Mouse (Mus musculus) thymus, adult 2 months (tissue): ENCODE data around the gene Mrtfa.

Experiments used
- CTCF ChIP-seq: fragments of 200-500 bp; IDR thresholded peaks from 2 replicates; pipeline ENCODE4 v1.5.1; 2012; ENCODE audit warnings: mild to moderate bottlenecking, control low read depth, low read length, moderate library complexity, borderline replicate concordance; ENCODE audit not compliant: control insufficient read depth, poor library complexity, insufficient read depth; ENCODE audit errors: extremely low read depth
- POLR2A ChIP-seq: fragments of 200-500 bp; IDR thresholded peaks from 2 replicates; pipeline ENCODE4 v1.6.1; 2012; ENCODE audit warnings: mild to moderate bottlenecking, low read length, control low read depth, moderate library complexity; ENCODE audit not compliant: control insufficient read depth, poor library complexity, insufficient read depth; ENCODE audit errors: extremely low read depth

DNA sequence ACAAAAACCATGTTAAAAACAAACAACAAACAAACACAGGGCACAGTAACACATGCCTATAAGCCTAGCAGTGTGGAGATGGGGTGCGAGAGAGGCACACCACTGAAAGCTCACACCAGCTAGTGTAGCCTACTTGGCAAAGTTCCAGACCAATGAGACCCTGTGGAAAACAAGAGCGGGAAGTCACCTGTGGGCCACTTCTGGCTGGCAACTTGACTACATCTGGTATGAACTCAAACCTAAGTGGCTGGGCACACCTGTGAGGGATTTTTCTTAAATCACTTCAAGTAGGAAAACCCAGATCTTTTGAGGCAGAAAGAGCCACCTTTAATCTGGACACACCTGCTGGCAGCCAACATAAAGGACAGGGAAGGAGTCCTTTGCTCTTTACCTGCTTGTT, 11.0 kb downstream of the Mrtfa start:
- TF ChIP-seq POLR2A (no peak), CTCF (no peak)
